Mouse (Mus musculus) midbrain, embryonic 13.5 days (tissue): ENCODE data around the gene Kcnh4. TPM values are rescaled to one million over a fixed set of nuclear protein-coding genes. Genes with fewer than 3 reads are reported as not detected.

Experiments
- ATAC-seq: fragments of 200-750 bp; cut with Nextera tagmentation; 2 replicates; pipeline ENCODE4 v1.8.0; 2017; ENCODE audit warnings: mild to moderate bottlenecking, moderate TSS enrichment, moderate library complexity
- H3K27ac ChIP-seq: fragments of 300-500 bp; sonication (generic); 2 replicates; pipeline ENCODE4 v1.5.1; 2015; ENCODE audit warnings: inconsistent platforms, mild to moderate bottlenecking, moderate library complexity
- H3K27me3 ChIP-seq: fragments of 300-500 bp; sonication (generic); 2 replicates; pipeline ENCODE4 v1.6.1; 2015; ENCODE audit warnings: mild to moderate bottlenecking, inconsistent platforms
- H3K36me3 ChIP-seq: fragments of 300-500 bp; sonication (generic); 2 replicates; pipeline ENCODE4 v1.6.1; 2015; ENCODE audit warnings: mild to moderate bottlenecking, inconsistent platforms
- H3K4me1 ChIP-seq: fragments of 300-500 bp; sonication (generic); replicated peaks from 2 replicates; pipeline ENCODE4 v1.6.1; 2015; ENCODE audit warnings: inconsistent platforms
- H3K4me2 ChIP-seq: fragments of 300-500 bp; sonication (generic); replicated peaks from 2 replicates; pipeline ENCODE4 v1.6.1; 2015; ENCODE audit warnings: moderate library complexity, mild to moderate bottlenecking, inconsistent platforms
- H3K4me3 ChIP-seq: fragments of 300-500 bp; sonication (generic); replicated peaks from 2 replicates; pipeline ENCODE4 v1.5.1; 2015; ENCODE audit warnings: mild to moderate bottlenecking, inconsistent platforms
- H3K9ac ChIP-seq: fragments of 300-500 bp; sonication (generic); replicated peaks from 2 replicates; pipeline ENCODE4 v1.6.1; 2015; ENCODE audit warnings: mild to moderate bottlenecking, inconsistent platforms
- H3K9me3 ChIP-seq: fragments of 300-500 bp; sonication (generic); 2 replicates; pipeline ENCODE4 v1.6.1; 2016; ENCODE audit warnings: mild to moderate bottlenecking, inconsistent platforms
- WGBS: fragments of 180-500 bp; shearing (Covaris S2); methylation state at CpG from one replicate; pipeline ENCODE4 v1.1.7; 2015; 5-methylcytosine and 5-hydroxymethylcytosine counted together
- polyA plus RNA-seq: library from polyadenylated mRNA; unstranded; fragments of >200 nt; fragmentation: Nextera tagmentation; extraction: Ambion mirVana; gene quantifications from 2 replicates; pipeline ENCODE4 v1.2.1, GENCODE M21; 2015

Gene Kcnh4
- polyA plus RNA-seq, 1 experiment from 2014 or later, result 8.4 TPM

DNA sequence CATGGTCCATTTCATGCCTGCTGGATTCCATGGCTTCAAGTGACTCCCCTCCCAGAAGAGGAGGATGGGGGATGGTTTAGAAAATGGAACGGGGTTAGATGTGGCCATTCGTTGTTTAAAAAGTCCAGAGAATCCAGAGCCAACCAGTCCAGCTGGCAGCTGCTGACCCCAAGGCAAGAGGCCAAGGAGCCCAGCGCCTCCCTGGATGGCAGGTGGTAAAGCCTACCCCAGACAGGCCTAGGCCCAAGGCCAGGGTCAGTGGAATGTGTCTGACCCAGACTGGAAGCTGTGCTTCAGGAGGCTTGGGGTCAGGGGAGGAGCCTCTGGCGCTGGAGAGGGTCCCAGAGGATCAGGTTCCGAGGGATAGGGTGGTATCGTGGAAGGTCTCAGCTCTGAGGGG is 18.4 kb downstream of the Kcnh4 start:
- Histone ChIP-seq H3K4me3 (no peak overlapping the region), H3K9me3 (no peaks in the 10 kb centered on the region), H3K4me2 (no peak overlapping the region), H3K27ac (no peak overlapping the region), H3K27me3 (0 out of 2 replicates have a peak, but pooled peaks cover 4% of the 10 kb centered on the region), H3K4me1 (peaks cover 18% of the 10 kb centered on the region), H3K36me3 (peaks cover 32% of the 10 kb centered on the region), H3K9ac (no peak overlapping the region)
- no peak for ATAC-seq
- 77% methylated on average over 6 of the region's 6 CpGs for WGBS

DNA sequence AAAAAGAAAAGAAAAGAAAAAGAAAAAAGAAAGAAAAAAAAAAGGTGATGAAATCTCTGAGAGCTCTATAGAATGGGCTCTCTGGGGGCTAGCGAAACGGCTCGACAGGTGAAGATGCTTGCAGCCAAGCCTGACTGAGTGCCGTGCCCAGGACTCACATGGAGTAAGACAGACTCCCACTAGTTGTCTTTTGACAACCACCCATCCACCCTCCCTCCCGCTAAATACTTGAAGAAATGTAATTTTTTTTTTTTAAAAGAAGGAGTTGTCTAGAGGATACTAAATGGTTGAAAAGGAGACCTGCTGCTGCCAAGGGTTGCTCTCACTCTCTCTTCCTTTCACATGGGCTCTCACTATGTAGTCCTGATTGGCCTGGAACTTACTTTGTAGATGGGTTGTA is 21.0 kb downstream of the Kcnh4 start:
- peak overlapping the region; percentile 84; the same call in 1 of the 2 replicates for H3K27ac ChIP-seq
- no peaks in the 10 kb centered on the region for H3K9me3 ChIP-seq
- H3K36me3 ChIP-seq, result peaks cover 16% of the 10 kb centered on the region
- H3K4me1 ChIP-seq, result peaks cover 27% of the 10 kb centered on the region
- peak overlapping the region; percentile 68 for H3K9ac ChIP-seq
- peak overlapping the region; percentile 59 for H3K4me2 ChIP-seq
- H3K4me3 ChIP-seq, result peak overlapping the region; percentile 84
- WGBS, result 16% methylated on average over 5 of the region's 5 CpGs
- 0 out of 2 replicates have a peak, but pooled peaks cover 4% of the 10 kb centered on the region for H3K27me3 ChIP-seq
- ATAC-seq, result 0 out of 2 replicates have a peak, but pooled peaks have one; percentile 13

GRCm38 (mm10) chr11:100738066-100738604 is 21.6 kb downstream of the Kcnh4 start, which contains the start of gene Rab5c:
Gene Rab5c (minus strand): TSS chr11:100738215.
- Histone ChIP-seq H3K9ac (peak within 1 kb of the TSS; percentile 92), H3K27ac (peak within 1 kb of the TSS; percentile 84), H3K4me2 (peak within 1 kb of the TSS; percentile 87), H3K4me1 (peaks cover 27% of the 10 kb centered on the region), H3K36me3 (peaks cover 15% of the 10 kb centered on the region), H3K27me3 (0 out of 2 replicates have a peak, but pooled peaks cover 4% of the 10 kb centered on the region), H3K9me3 (no peaks in the 10 kb centered on the region), H3K4me3 (peak within 1 kb of the TSS; percentile 84)
- peak; percentile 100 for ATAC-seq
- under 1% methylated on average over 39 of the region's 39 CpGs for WGBS

DNA sequence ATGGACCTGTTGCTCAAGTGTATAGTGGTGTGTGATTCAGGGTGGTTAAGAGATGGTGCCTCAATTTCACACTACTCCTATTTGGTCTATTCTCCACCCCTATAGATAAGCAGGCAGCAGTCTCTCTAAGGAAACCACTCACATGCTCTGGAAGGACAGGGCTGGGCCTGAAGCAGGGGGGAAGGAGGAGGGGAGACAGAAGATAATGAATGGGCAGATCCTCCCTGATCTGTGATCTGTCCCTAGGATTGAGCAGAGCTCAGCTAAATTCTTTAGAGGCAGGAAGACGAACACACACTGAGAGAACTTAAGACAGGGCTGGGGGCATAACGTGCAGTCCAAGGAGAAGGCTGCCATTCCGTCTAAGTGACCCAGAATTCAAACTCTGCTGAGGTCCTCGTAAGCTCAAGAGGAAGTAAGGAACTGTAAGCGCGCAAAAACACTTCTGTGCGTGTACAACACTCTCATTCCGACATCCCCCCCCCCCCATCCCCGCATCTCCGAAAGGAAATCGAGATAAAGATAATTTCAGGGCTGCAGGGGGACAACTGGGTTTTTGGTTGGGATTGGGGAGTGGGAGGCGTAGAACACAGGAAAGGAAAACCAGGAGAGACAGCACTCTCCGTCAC is 22.5 kb downstream of the Kcnh4 start:
- no peak for ATAC-seq
- H3K36me3 ChIP-seq, result peaks cover 21% of the 10 kb centered on the region
- no peaks in the 10 kb centered on the region for H3K9me3 ChIP-seq
- 0 out of 2 replicates have a peak, but pooled peaks cover 4% of the 10 kb centered on the region for H3K27me3 ChIP-seq
- H3K4me2 ChIP-seq, result peak overlapping the region; percentile 87
- H3K4me3 ChIP-seq, result peak overlapping the region; percentile 84
- H3K9ac ChIP-seq, result peak overlapping the region; percentile 92
- H3K27ac ChIP-seq, result no peak overlapping the region
- H3K4me1 ChIP-seq, result peaks cover 27% of the 10 kb centered on the region
- 3% methylated on average over 13 of the region's 13 CpGs for WGBS

DNA sequence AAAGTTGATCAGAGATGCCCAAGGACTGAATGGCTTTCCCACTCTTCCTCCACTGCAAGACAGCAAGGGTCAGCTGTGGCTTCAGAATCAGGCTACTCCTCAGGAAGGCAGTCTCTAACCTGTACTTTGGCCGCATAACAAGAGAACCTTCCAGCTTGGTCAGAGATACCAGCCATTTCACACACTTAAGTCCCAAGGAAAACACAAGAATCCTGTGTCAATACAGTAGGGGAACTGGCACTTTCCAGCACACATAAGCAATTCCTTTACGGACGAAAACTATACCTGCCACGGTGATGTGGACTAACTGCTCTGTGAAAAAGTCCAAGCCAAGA is 23.0 kb downstream of the Kcnh4 start:
- H3K27ac ChIP-seq, result no peak overlapping the region
- 88% methylated on average over 4 of the region's 4 CpGs for WGBS
- 0 out of 2 replicates have a peak, but pooled peaks cover 4% of the 10 kb centered on the region for H3K27me3 ChIP-seq
- ATAC-seq, result no peak
- peaks cover 27% of the 10 kb centered on the region for H3K4me1 ChIP-seq
- no peaks in the 10 kb centered on the region for H3K9me3 ChIP-seq
- H3K9ac ChIP-seq, result peak overlapping the region; percentile 92
- H3K36me3 ChIP-seq, result peaks cover 19% of the 10 kb centered on the region
- H3K4me3 ChIP-seq, result peak overlapping the region; percentile 84
- H3K4me2 ChIP-seq, result peak overlapping the region; percentile 87

GRCm38 (mm10) chr11:100735954-100736745 is 23.6 kb downstream of the Kcnh4 start:
- Histone ChIP-seq H3K4me2 (peak overlapping the region; percentile 87; the same call in 1 of the 2 replicates), H3K9me3 (no peaks in the 10 kb centered on the region), H3K27ac (no peak overlapping the region), H3K9ac (peak overlapping the region; percentile 23; the same call in 1 of the 2 replicates), H3K36me3 (peaks cover 14% of the 10 kb centered on the region), H3K4me1 (peaks cover 27% of the 10 kb centered on the region), H3K27me3 (0 out of 2 replicates have a peak, but pooled peaks cover 3% of the 10 kb centered on the region), H3K4me3 (no peak overlapping the region)
- 86% methylated on average over 14 of the region's 14 CpGs for WGBS
- ATAC-seq, result no peak

DNA sequence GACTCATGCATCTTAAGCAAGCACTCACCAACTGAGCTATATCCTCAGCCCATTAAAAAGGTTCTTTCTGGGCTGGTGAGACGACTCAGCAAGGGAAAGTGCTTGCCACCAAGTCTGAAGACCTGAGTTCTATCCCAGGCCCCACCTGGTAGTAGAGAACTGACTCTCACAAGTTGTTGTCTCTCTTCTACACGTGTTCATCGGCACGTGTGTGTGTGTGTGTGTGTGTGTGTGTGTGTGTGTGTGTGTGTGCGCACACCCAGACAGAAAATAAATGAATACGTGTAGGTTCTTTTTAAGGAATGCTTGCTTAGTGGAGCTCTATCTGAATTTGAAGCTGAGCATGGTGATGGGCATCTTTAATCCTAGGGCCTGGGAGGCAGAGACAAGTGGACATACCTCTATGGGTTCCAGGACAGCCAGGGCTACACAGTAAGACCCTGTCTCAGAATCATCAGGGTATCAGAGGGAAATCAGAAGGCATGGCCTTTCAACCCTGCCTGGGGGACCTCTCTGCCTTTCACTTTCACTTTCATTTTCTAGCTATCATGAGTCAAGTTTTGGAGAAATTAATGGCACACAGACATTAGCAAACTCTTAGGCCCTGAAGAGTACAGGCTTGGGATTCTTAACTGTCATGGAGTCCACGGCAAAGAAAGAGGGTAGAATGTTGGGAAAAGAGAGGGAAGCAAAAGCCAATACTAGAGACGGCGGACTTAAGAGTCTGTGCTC is 24.4 kb downstream of the Kcnh4 start:
- Histone ChIP-seq H3K9ac (no peak overlapping the region; the same call in 1 of the 2 replicates), H3K27me3 (no peaks in the 10 kb centered on the region), H3K9me3 (no peaks in the 10 kb centered on the region), H3K4me1 (peaks cover 27% of the 10 kb centered on the region), H3K4me3 (no peak overlapping the region), H3K4me2 (no peak overlapping the region), H3K36me3 (peaks cover 12% of the 10 kb centered on the region), H3K27ac (no peak overlapping the region)
- no peak for ATAC-seq
- WGBS, result 95% methylated on average over 9 of the region's 9 CpGs

DNA sequence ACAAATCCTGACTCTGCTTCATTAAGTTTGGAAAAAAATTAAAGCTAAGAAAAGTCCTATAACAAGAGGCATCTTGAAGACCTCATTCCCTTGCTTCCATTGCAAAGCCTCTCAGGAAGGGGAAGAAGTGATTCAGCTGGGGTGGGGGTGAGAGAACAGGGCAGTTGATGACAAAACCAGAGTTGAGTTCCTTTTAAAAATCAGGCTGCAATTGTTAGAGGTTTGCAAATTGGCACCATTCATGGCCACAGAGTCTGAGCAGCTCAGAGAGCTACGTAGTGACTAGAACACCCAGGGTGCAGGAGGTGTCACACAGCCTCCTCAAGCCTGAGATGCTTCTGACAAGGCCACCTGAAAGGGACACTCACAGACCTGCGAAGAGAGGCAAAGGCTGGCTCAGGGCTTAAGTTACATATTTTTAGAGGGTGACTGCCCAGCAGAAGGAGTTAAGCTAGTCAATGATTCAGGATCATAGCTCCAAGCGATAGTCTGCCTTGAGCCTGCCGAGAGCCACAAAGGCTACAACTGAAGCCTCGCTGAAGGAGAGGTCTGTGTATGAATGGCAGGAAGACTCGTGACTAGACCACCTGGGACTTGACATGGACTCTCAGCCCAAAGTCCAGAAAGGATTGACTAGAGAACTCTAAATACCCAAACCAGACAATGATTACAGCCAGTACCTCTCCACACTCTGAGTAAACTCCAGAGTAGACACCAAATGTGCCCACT is 29.1 kb downstream of the Kcnh4 start:
- H3K4me3 ChIP-seq, result no peak overlapping the region
- 87% methylated on average over 6 of the region's 6 CpGs for WGBS
- no peak for ATAC-seq

GRCm38 (mm10) chr11:100729976-100730375 is 29.8 kb downstream of the Kcnh4 start:
- Histone ChIP-seq H3K9me3 (no peaks in the 10 kb centered on the region), H3K4me3 (no peak overlapping the region), H3K4me1 (no peaks in the 10 kb centered on the region), H3K4me2 (no peak overlapping the region), H3K9ac (no peak overlapping the region), H3K27ac (no peak overlapping the region), H3K27me3 (no peaks in the 10 kb centered on the region), H3K36me3 (peaks cover 29% of the 10 kb centered on the region)
- no peak for ATAC-seq
- WGBS, result 89% methylated on average over 4 of the region's 4 CpGs

More for the DNA sequence above, 29.1 kb downstream of the Kcnh4 start:
- Histone ChIP-seq H3K36me3 (peaks cover 28% of the 10 kb centered on the region), H3K27ac (no peak overlapping the region), H3K4me1 (peaks cover 1% of the 10 kb centered on the region), H3K4me2 (no peak overlapping the region), H3K27me3 (no peaks in the 10 kb centered on the region), H3K9me3 (no peaks in the 10 kb centered on the region), H3K9ac (no peak overlapping the region)

DNA sequence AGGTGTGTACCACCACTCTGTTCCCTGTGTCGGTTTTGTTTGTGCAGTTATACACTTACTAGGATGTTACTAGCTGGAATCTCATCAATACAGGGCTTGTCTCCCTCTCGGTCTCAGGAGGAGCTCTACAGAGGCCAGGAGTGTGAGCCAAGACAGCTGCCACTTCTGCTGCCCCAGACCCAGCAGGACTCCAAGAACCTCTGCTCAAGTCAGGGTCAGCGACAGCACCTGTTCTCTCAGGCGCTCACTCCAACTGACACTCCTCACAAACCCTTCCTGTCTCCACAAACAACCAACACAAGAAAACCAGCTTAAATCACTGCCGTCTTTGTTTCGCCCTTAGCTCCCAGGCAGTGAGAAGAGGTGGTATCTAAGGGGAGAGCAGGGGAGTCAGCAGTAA is 31.1 kb downstream of the Kcnh4 start:
- no peaks in the 10 kb centered on the region for H3K27me3 ChIP-seq
- no peak overlapping the region for H3K27ac ChIP-seq
- ATAC-seq, result no peak
- H3K4me2 ChIP-seq, result no peak overlapping the region
- no peaks in the 10 kb centered on the region for H3K4me1 ChIP-seq
- H3K4me3 ChIP-seq, result no peak overlapping the region
- H3K36me3 ChIP-seq, result peaks cover 31% of the 10 kb centered on the region
- no peaks in the 10 kb centered on the region for H3K9me3 ChIP-seq
- H3K9ac ChIP-seq, result no peak overlapping the region
- WGBS, result 90% methylated on average over 6 of the region's 6 CpGs

GRCm38 (mm10) chr11:100727201-100727600 is 32.5 kb downstream of the Kcnh4 start:
- H3K27ac ChIP-seq, result no peak overlapping the region
- ATAC-seq, result no peak
- H3K9me3 ChIP-seq, result no peaks in the 10 kb centered on the region
- WGBS, result over 99% methylated on average over 3 of the region's 3 CpGs
- H3K9ac ChIP-seq, result no peak overlapping the region
- peaks cover 7% of the 10 kb centered on the region for H3K4me1 ChIP-seq
- H3K4me3 ChIP-seq, result no peak overlapping the region
- H3K36me3 ChIP-seq, result peaks cover 19% of the 10 kb centered on the region
- no peaks in the 10 kb centered on the region for H3K27me3 ChIP-seq
- H3K4me2 ChIP-seq, result no peak overlapping the region
